Mouse (Mus musculus) adrenal gland (tissue): Measurements from ENCODE around the gene Arhgap9.

Source experiments
- intact Hi-C: fragments of 180-260 bp; cut with DNase I; formaldehyde crosslinking; loops from one replicate; pipeline ENCODE4 v1.15.1; 2025

Gene Arhgap9

GRCm38 (mm10) chr10:127341891-127342639 lies 20.3 kb downstream of the Arhgap9 start, which contains the start of gene Gli1:
Gene Gli1 (minus strand): TSS chr10:127341974.
- intact Hi-C loops, result no loop called here

- intact Hi-C loops, result no loop called here
These were observed 21.3 kb downstream of the Arhgap9 start for GRCm38 (mm10) chr10:127343029-127343428.

GRCm38 (mm10) chr10:127346173-127346572 lies 24.4 kb downstream of the Arhgap9 start:
- intact Hi-C loops, result no loop called here

GRCm38 (mm10) chr10:127348957-127349356 lies 27.2 kb downstream of the Arhgap9 start:
- intact Hi-C loops, result no loop called here

DNA sequence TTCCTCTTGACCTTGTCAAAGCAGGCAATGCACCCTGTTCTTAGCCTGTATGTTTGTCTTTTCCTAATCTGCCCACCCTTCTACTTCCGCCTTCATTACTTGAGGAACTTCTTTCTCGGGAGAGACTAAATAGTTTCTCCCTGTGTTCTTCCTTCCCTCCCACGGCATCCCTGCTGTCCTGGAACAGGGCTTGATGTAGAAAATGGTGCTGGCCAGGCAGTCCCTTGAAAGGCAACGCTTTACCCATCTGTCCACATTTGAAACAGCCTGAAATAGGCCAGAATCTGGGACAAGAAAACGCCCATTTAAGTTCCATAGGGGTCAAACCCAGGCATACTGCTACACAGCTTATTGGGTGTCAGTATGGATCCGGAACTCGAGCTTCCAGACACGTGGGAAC lies 28.0 kb downstream of the Arhgap9 start:
- intact Hi-C loops, result loop anchor here (5.0 kb wide), 2 partner anchors 97 to 117 kb away; no protein-coding TSS in a partner anchor

- intact Hi-C loops, result loop anchor here (5.0 kb wide), 2 partner anchors 97 to 117 kb away; no protein-coding TSS in a partner anchor
These were observed 29.0 kb downstream of the Arhgap9 start for GRCm38 (mm10) chr10:127350594-127351284.

- intact Hi-C loops, result loop anchor here (5.0 kb wide), 2 partner anchors 96 to 116 kb away; no protein-coding TSS in a partner anchor
These were observed 29.5 kb downstream of the Arhgap9 start for GRCm38 (mm10) chr10:127351285-127351595.

DNA sequence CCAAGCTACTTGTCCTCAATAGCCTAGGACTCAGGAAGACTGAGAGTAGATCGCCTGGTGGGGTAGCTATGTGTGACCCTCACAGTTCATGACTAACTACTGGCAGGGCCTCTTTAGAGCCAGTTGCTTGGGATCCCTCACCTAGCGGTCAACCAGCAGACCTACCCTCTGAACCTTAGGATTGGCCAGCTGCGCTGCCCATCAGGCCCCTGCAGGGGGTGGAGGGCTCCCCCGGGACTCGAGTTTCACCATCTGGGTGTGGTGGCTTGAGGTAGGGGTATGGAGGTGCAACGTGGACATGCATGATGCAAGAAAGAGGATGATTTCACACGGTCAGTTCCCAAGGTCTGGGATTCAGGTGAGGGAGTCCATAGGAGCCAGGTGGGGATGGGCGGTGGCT lies 30.0 kb downstream of the Arhgap9 start:
- intact Hi-C loops, result loop anchor here (5.0 kb wide), 2 partner anchors 96 to 116 kb away; no protein-coding TSS in a partner anchor

DNA sequence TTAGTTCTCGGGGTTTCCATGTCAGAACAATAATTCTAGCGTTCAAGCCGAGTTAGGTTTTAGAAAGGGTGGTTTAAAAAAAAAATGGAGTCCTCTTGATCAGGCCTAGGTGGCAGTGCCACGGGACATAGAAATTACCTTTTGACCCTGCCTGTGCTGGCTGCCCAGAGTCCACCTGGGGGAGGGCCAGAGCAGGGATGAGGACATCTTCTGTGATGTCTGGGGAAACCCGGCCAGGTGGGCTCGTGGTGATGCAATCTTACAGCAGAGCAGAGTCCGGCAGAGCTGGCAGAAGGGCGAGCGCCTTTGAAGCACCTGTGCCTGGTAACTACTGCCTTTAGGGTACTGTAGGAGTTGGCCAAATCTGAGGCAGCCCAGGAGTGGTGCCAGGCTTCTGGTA lies 30.4 kb downstream of the Arhgap9 start:
- intact Hi-C loops, result loop anchor here (5.0 kb wide), 2 partner anchors 95 to 115 kb away; no protein-coding TSS in a partner anchor

- intact Hi-C loops, result loop anchor here (5.0 kb wide), 2 partner anchors 95 to 115 kb away; no protein-coding TSS in a partner anchor
These were observed 31.0 kb downstream of the Arhgap9 start for GRCm38 (mm10) chr10:127352766-127353165.

GRCm38 (mm10) chr10:127353909-127354895 lies 32.4 kb downstream of the Arhgap9 start, which contains the start of gene Inhbe:
Gene Inhbe (minus strand): TSS chr10:127354411.
- intact Hi-C loops, result loop anchor here (5.0 kb wide), 2 partner anchors 93 to 113 kb away; no protein-coding TSS in a partner anchor

DNA sequence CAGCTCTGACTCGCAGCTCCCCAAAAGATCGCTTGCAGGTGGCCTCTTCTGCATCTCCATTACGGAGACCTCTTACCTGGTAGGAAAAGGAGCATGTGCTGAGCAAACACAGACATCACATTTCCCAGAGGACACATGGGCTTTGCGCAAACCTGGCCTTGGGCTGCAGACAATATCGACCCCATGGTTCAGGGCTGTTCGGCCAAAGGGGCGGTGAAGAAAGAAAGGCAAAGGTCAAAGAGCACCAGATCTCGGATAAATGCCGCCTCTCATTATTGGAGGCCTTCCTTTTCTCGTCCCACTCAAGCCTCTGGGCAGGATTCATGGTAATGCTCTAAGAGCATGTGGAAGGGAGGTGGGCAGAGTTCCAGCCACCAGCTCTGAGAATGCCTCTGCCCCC lies 33.6 kb downstream of the Arhgap9 start:
- intact Hi-C loops, result no loop called here

GRCm38 (mm10) chr10:127360714-127361113 lies 39.0 kb downstream of the Arhgap9 start:
- intact Hi-C loops, result no loop called here

DNA sequence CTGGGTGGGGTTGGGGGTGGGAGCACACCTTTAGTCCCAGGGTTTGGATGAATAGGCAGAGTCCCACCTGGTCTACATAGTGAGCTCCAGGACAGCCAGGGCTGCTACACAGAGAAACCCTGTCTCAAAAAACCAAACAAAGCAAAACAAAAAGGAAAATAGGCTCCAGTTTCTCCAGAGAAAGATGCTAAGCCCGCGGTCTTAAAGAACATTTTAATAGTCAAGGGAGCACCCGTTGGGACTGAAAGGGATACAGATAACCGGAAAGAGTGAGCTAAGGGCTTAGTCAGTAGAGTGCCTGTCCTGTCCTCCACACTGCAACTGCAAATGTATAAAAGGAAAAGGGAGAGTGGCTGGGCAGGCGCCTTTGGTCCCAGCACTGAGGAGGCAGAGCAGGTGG lies 45.4 kb downstream of the Arhgap9 start:
- intact Hi-C loops, result no loop called here

- intact Hi-C loops, result no loop called here
These were observed 46.5 kb downstream of the Arhgap9 start for GRCm38 (mm10) chr10:127368273-127368672.

DNA sequence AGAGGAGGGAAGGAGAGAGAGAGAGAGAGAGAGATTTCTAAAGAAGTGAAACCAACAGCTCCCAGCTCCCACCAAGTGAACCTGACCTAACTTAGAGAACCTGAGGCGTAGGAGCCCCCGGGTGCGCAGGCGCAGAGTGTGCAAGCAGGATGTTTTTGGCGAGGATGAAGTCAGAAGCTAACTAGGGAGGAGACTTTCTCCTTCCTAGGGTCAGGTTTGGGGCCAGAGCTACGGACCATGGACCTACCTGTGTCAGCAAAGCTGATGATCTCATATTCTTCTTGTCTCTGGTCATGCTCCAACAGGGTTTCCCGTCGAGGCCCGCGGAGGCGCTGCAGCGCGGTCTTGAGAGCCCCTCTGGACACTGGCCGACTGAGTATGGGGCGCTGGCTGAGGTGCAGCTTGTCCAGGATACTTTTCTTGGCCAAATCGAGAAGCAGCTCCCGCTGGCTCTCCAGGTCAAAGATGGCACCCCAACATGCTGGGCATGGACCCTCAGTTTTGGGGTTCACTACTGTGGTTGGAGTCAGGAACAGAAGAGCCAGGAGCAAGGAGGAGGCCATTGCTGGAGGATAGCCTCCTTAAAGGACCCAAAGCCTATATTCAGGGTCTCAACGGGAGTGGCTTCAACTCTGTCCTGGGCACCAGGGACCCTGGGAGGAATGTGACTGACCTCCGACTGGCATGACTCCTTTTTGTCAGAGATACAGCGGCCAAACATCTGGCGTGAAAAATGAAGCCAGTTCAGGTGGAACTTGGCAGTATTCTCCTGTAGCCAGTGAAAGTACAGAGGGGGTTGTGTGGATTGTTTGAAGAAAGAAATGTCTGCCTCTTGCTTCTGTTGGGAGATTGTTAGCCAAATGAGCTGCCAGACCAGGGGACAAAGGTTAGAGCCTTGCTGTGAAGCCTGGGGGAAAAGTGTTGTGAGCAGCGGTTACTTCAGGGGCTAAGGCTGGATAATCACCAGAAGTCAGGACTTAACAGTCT lies 48.4 kb downstream of the Arhgap9 start, which contains the start of gene Inhbc:
Inhbc (minus strand) TSS at position 598 of the 987 bp plus-strand sequence.
- intact Hi-C loops, result no loop called here

GRCm38 (mm10) chr10:127371023-127371422 lies 49.3 kb downstream of the Arhgap9 start:
- intact Hi-C loops, result no loop called here

- intact Hi-C loops, result no loop called here
These were observed 55.9 kb downstream of the Arhgap9 start for GRCm38 (mm10) chr10:127377700-127378099.
